Mouse (Mus musculus): ENCODE measurements around the gene Tmem30a. TPM values are rescaled to one million over a fixed set of nuclear protein-coding genes. Genes with fewer than 3 reads are reported as not detected.

Tmem30a gene
- polyA plus RNA-seq (2014; fragmentation: Nextera tagmentation; extraction: Ambion mirVana): 48.4 and 79.7 TPM in 2 replicates

- H3K36me3 ChIP-seq (ENCODE audit: control insufficient read depth, insufficient read depth, low read length): no peaks in the 10 kb centered on the region
- H3K27me3 ChIP-seq (ENCODE audit: control insufficient read depth, insufficient read depth, low read length): no peaks in the 10 kb centered on the region
- H3K4me3 ChIP-seq (ENCODE audit: low read length): peak within 1 kb of the TSS; percentile 95
- 0 out of 2 replicates have a peak, but pooled peaks cover 5% of the 10 kb centered on the region for H3K4me1 ChIP-seq (ENCODE audit: control insufficient read depth, insufficient read depth, low read length)
- peak; percentile 99 for ATAC-seq (ENCODE audit: low FRiP score, low TSS enrichment)
- WGBS: under 1% methylated on average over 84 of the region's 91 CpGs
- H3K27ac ChIP-seq (ENCODE audit: low read depth, low read length): peak within 1 kb of the TSS; percentile 61
- peak within 1 kb of the TSS; percentile 71 for H3K4me2 ChIP-seq (replicated peaks; ENCODE audit: low read depth, low read length)
- peak within 1 kb of the TSS; percentile 89 for H3K9ac ChIP-seq (ENCODE audit: low read depth, low read length)
- H3K9me3 ChIP-seq (ENCODE audit: control insufficient read depth, low read length): no peaks in the 10 kb centered on the region
These were observed at the start of gene Tmem30a for GRCm38 (mm10) chr9:79792841-79793835. TSS of gene Tmem30a (minus strand) at chr9:79793507.

- no peaks in the 10 kb centered on the region for H3K4me1 ChIP-seq (ENCODE audit: control insufficient read depth, insufficient read depth, low read length)
- no peaks in the 10 kb centered on the region for H3K9me3 ChIP-seq (ENCODE audit: control insufficient read depth, low read length)
- WGBS: 87% methylated on average over 6 of the region's 6 CpGs
- H3K9ac ChIP-seq (ENCODE audit: low read depth, low read length): no peak overlapping the region
- no peak overlapping the region for H3K4me3 ChIP-seq (ENCODE audit: low read length)
- no peak overlapping the region for H3K27ac ChIP-seq (ENCODE audit: low read depth, low read length)
- no peaks in the 10 kb centered on the region for H3K27me3 ChIP-seq (ENCODE audit: control insufficient read depth, insufficient read depth, low read length)
- H3K36me3 ChIP-seq (ENCODE audit: control insufficient read depth, insufficient read depth, low read length): no peaks in the 10 kb centered on the region
- no peak overlapping the region for H3K4me2 ChIP-seq (replicated peaks; ENCODE audit: low read depth, low read length)
- ATAC-seq (ENCODE audit: low FRiP score, low TSS enrichment): no peak
These were observed 49.3 kb upstream of the Tmem30a start for GRCm38 (mm10) chr9:79842615-79843014.

- Histone ChIP-seq H3K27ac (ENCODE audit: low read depth, low read length) (no peak overlapping the region), H3K36me3 (ENCODE audit: control insufficient read depth, insufficient read depth, low read length) (no peaks in the 10 kb centered on the region), H3K27me3 (ENCODE audit: control insufficient read depth, insufficient read depth, low read length) (no peaks in the 10 kb centered on the region), H3K4me1 (ENCODE audit: control insufficient read depth, insufficient read depth, low read length) (no peaks in the 10 kb centered on the region), H3K4me3 (ENCODE audit: low read length) (no peak overlapping the region), H3K9me3 (ENCODE audit: control insufficient read depth, low read length) (no peaks in the 10 kb centered on the region), H3K4me2 (replicated peaks; ENCODE audit: low read depth, low read length) (no peak overlapping the region), H3K9ac (ENCODE audit: low read depth, low read length) (no peak overlapping the region)
- no peak for ATAC-seq (ENCODE audit: low FRiP score, low TSS enrichment)
These were observed 48.7 kb upstream of the Tmem30a start for GRCm38 (mm10) chr9:79842028-79842427.

GRCm38 (mm10) chr9:79831294-79831693, 38.0 kb upstream of the Tmem30a start:
- Histone ChIP-seq H3K27me3 (ENCODE audit: control insufficient read depth, insufficient read depth, low read length) (no peaks in the 10 kb centered on the region), H3K27ac (ENCODE audit: low read depth, low read length) (no peak overlapping the region), H3K4me1 (ENCODE audit: control insufficient read depth, insufficient read depth, low read length) (no peaks in the 10 kb centered on the region), H3K36me3 (ENCODE audit: control insufficient read depth, insufficient read depth, low read length) (no peaks in the 10 kb centered on the region), H3K4me2 (replicated peaks; ENCODE audit: low read depth, low read length) (no peak overlapping the region), H3K9me3 (ENCODE audit: control insufficient read depth, low read length) (no peaks in the 10 kb centered on the region), H3K9ac (ENCODE audit: low read depth, low read length) (no peak overlapping the region), H3K4me3 (ENCODE audit: low read length) (no peak overlapping the region)
- no peak for ATAC-seq (ENCODE audit: low FRiP score, low TSS enrichment)
- WGBS: 90% methylated on average over 1 of the region's 1 CpGs

GRCm38 (mm10) chr9:79830874-79831273, 37.6 kb upstream of the Tmem30a start:
- 0 out of 2 replicates have a peak, but pooled peaks have one; percentile 52 for ATAC-seq (ENCODE audit: low FRiP score, low TSS enrichment)
- Histone ChIP-seq H3K4me1 (ENCODE audit: control insufficient read depth, insufficient read depth, low read length) (no peaks in the 10 kb centered on the region), H3K9me3 (ENCODE audit: control insufficient read depth, low read length) (no peaks in the 10 kb centered on the region), H3K36me3 (ENCODE audit: control insufficient read depth, insufficient read depth, low read length) (no peaks in the 10 kb centered on the region), H3K4me2 (replicated peaks; ENCODE audit: low read depth, low read length) (no peak overlapping the region), H3K4me3 (ENCODE audit: low read length) (no peak overlapping the region), H3K27me3 (ENCODE audit: control insufficient read depth, insufficient read depth, low read length) (no peaks in the 10 kb centered on the region), H3K9ac (ENCODE audit: low read depth, low read length) (no peak overlapping the region), H3K27ac (ENCODE audit: low read depth, low read length) (no peak overlapping the region)
- 35% methylated on average over 4 of the region's 4 CpGs for WGBS

- H3K9me3 ChIP-seq (ENCODE audit: control insufficient read depth, low read length): no peaks in the 10 kb centered on the region
- H3K27me3 ChIP-seq (ENCODE audit: control insufficient read depth, insufficient read depth, low read length): no peaks in the 10 kb centered on the region
- no peak overlapping the region for H3K27ac ChIP-seq (ENCODE audit: low read depth, low read length)
- H3K36me3 ChIP-seq (ENCODE audit: control insufficient read depth, insufficient read depth, low read length): no peaks in the 10 kb centered on the region
- H3K4me3 ChIP-seq (ENCODE audit: low read length): no peak overlapping the region
- 82% methylated on average over 23 of the region's 23 CpGs for WGBS
- no peak for ATAC-seq (ENCODE audit: low FRiP score, low TSS enrichment)
- no peaks in the 10 kb centered on the region for H3K4me1 ChIP-seq (ENCODE audit: control insufficient read depth, insufficient read depth, low read length)
- H3K9ac ChIP-seq (ENCODE audit: low read depth, low read length): no peak overlapping the region
- H3K4me2 ChIP-seq (replicated peaks; ENCODE audit: low read depth, low read length): no peak overlapping the region
These were observed 36.8 kb upstream of the Tmem30a start for GRCm38 (mm10) chr9:79829842-79830800.

- Histone ChIP-seq H3K4me1 (ENCODE audit: control insufficient read depth, insufficient read depth, low read length) (no peaks in the 10 kb centered on the region), H3K27ac (ENCODE audit: low read depth, low read length) (no peak overlapping the region), H3K4me3 (ENCODE audit: low read length) (no peak overlapping the region), H3K4me2 (replicated peaks; ENCODE audit: low read depth, low read length) (no peak overlapping the region), H3K9me3 (ENCODE audit: control insufficient read depth, low read length) (no peaks in the 10 kb centered on the region), H3K9ac (ENCODE audit: low read depth, low read length) (no peak overlapping the region), H3K27me3 (ENCODE audit: control insufficient read depth, insufficient read depth, low read length) (no peaks in the 10 kb centered on the region), H3K36me3 (ENCODE audit: control insufficient read depth, insufficient read depth, low read length) (no peaks in the 10 kb centered on the region)
- WGBS: 64% methylated on average over 2 of the region's 2 CpGs
- no peak for ATAC-seq (ENCODE audit: low FRiP score, low TSS enrichment)
These were observed 33.8 kb upstream of the Tmem30a start for GRCm38 (mm10) chr9:79827072-79827471.

GRCm38 (mm10) chr9:79825526-79825925, 32.2 kb upstream of the Tmem30a start:
- Histone ChIP-seq H3K4me3 (ENCODE audit: low read length) (no peak overlapping the region), H3K9me3 (ENCODE audit: control insufficient read depth, low read length) (no peaks in the 10 kb centered on the region), H3K36me3 (ENCODE audit: control insufficient read depth, insufficient read depth, low read length) (no peaks in the 10 kb centered on the region), H3K4me1 (ENCODE audit: control insufficient read depth, insufficient read depth, low read length) (no peaks in the 10 kb centered on the region), H3K9ac (ENCODE audit: low read depth, low read length) (no peak overlapping the region), H3K27ac (ENCODE audit: low read depth, low read length) (no peak overlapping the region), H3K4me2 (replicated peaks; ENCODE audit: low read depth, low read length) (no peak overlapping the region), H3K27me3 (ENCODE audit: control insufficient read depth, insufficient read depth, low read length) (no peaks in the 10 kb centered on the region)
- ATAC-seq (ENCODE audit: low FRiP score, low TSS enrichment): no peak
- WGBS: 76% methylated on average over 7 of the region's 7 CpGs
